Mouse (Mus musculus): ENCODE results near the gene Nt5c2. TPM values are rescaled to one million over a fixed set of nuclear protein-coding genes. Genes with fewer than 3 reads are reported as not detected.

Gene Nt5c2
- total RNA-seq (2017), result 93.0 and 138 TPM in 2 replicates

- 0 out of 4 replicates have a peak, but pooled peaks of 1 of the 2 experiments have one; percentile 19 for ATAC-seq (replicated peaks in 1 of 2; ENCODE audit: insufficient read depth in 1 of 2, low FRiP score in 2 of 2, low TSS enrichment in 1 of 2, low read depth in 1 of 2, poor library complexity in 2 of 2, severe bottlenecking in 2 of 2)
Measured at GRCm38 (mm10) chr19:47014447-47015381, at the start of gene Nt5c2, which contains the start of gene Ina. TSS of gene Nt5c2 (minus strand) at chr19:47015153. TSS of gene Ina (plus strand) at chr19:47014698.

- ATAC-seq (replicated peaks in 1 of 2; ENCODE audit: insufficient read depth in 1 of 2, low FRiP score in 2 of 2, low TSS enrichment in 1 of 2, low read depth in 1 of 2, poor library complexity in 2 of 2, severe bottlenecking in 2 of 2), result no peak
Measured at GRCm38 (mm10) chr19:47057684-47058083, 42.7 kb upstream of the Nt5c2 start.

GRCm38 (mm10) chr19:47053471-47053870, 38.5 kb upstream of the Nt5c2 start:
- no peak for ATAC-seq (replicated peaks in 1 of 2; ENCODE audit: insufficient read depth in 1 of 2, low FRiP score in 2 of 2, low TSS enrichment in 1 of 2, low read depth in 1 of 2, poor library complexity in 2 of 2, severe bottlenecking in 2 of 2)

GRCm38 (mm10) chr19:47052927-47053326, 38.0 kb upstream of the Nt5c2 start:
- no peak for ATAC-seq (replicated peaks in 1 of 2; ENCODE audit: insufficient read depth in 1 of 2, low FRiP score in 2 of 2, low TSS enrichment in 1 of 2, low read depth in 1 of 2, poor library complexity in 2 of 2, severe bottlenecking in 2 of 2)

- peak; percentile 86 to 87 for ATAC-seq (replicated peaks in 1 of 2; ENCODE audit: insufficient read depth in 1 of 2, low FRiP score in 2 of 2, low TSS enrichment in 1 of 2, low read depth in 1 of 2, poor library complexity in 2 of 2, severe bottlenecking in 2 of 2)
Measured at GRCm38 (mm10) chr19:47050271-47051032, 35.5 kb upstream of the Nt5c2 start, which contains the start of gene Pcgf6. TSS of gene Pcgf6 (minus strand) at chr19:47050906.

GRCm38 (mm10) chr19:47049840-47050239, 34.9 kb upstream of the Nt5c2 start:
- no peak for ATAC-seq (replicated peaks in 1 of 2; ENCODE audit: insufficient read depth in 1 of 2, low FRiP score in 2 of 2, low TSS enrichment in 1 of 2, low read depth in 1 of 2, poor library complexity in 2 of 2, severe bottlenecking in 2 of 2)

- ATAC-seq (replicated peaks in 1 of 2; ENCODE audit: insufficient read depth in 1 of 2, low FRiP score in 2 of 2, low TSS enrichment in 1 of 2, low read depth in 1 of 2, poor library complexity in 2 of 2, severe bottlenecking in 2 of 2), result no peak
Measured at GRCm38 (mm10) chr19:47049061-47049460, 34.1 kb upstream of the Nt5c2 start.

- no peak for ATAC-seq (replicated peaks in 1 of 2; ENCODE audit: insufficient read depth in 1 of 2, low FRiP score in 2 of 2, low TSS enrichment in 1 of 2, low read depth in 1 of 2, poor library complexity in 2 of 2, severe bottlenecking in 2 of 2)
Measured at GRCm38 (mm10) chr19:47047236-47047833, 32.4 kb upstream of the Nt5c2 start.

- ATAC-seq (replicated peaks in 1 of 2; ENCODE audit: insufficient read depth in 1 of 2, low FRiP score in 2 of 2, low TSS enrichment in 1 of 2, low read depth in 1 of 2, poor library complexity in 2 of 2, severe bottlenecking in 2 of 2), result no peak
Measured at GRCm38 (mm10) chr19:47046343-47046742, 31.4 kb upstream of the Nt5c2 start.

GRCm38 (mm10) chr19:47043608-47044007, 28.7 kb upstream of the Nt5c2 start:
- ATAC-seq (replicated peaks in 1 of 2; ENCODE audit: insufficient read depth in 1 of 2, low FRiP score in 2 of 2, low TSS enrichment in 1 of 2, low read depth in 1 of 2, poor library complexity in 2 of 2, severe bottlenecking in 2 of 2), result no peak; a peak in 1 of 4 replicates

GRCm38 (mm10) chr19:47040720-47041473, 25.9 kb upstream of the Nt5c2 start:
- no peak for ATAC-seq (replicated peaks in 1 of 2; ENCODE audit: insufficient read depth in 1 of 2, low FRiP score in 2 of 2, low TSS enrichment in 1 of 2, low read depth in 1 of 2, poor library complexity in 2 of 2, severe bottlenecking in 2 of 2)

GRCm38 (mm10) chr19:47036596-47036995, 21.6 kb upstream of the Nt5c2 start:
- ATAC-seq (replicated peaks in 1 of 2; ENCODE audit: insufficient read depth in 1 of 2, low FRiP score in 2 of 2, low TSS enrichment in 1 of 2, low read depth in 1 of 2, poor library complexity in 2 of 2, severe bottlenecking in 2 of 2), result no peak

- no peak for ATAC-seq (replicated peaks in 1 of 2; ENCODE audit: insufficient read depth in 1 of 2, low FRiP score in 2 of 2, low TSS enrichment in 1 of 2, low read depth in 1 of 2, poor library complexity in 2 of 2, severe bottlenecking in 2 of 2)
Measured at GRCm38 (mm10) chr19:47034916-47035315, 20.0 kb upstream of the Nt5c2 start.

- no peak for ATAC-seq (replicated peaks in 1 of 2; ENCODE audit: insufficient read depth in 1 of 2, low FRiP score in 2 of 2, low TSS enrichment in 1 of 2, low read depth in 1 of 2, poor library complexity in 2 of 2, severe bottlenecking in 2 of 2)
Measured at GRCm38 (mm10) chr19:47031770-47032169, 16.8 kb upstream of the Nt5c2 start.

GRCm38 (mm10) chr19:47029796-47030195, 14.8 kb upstream of the Nt5c2 start:
- ATAC-seq (replicated peaks in 1 of 2; ENCODE audit: insufficient read depth in 1 of 2, low FRiP score in 2 of 2, low TSS enrichment in 1 of 2, low read depth in 1 of 2, poor library complexity in 2 of 2, severe bottlenecking in 2 of 2), result no peak

- ATAC-seq (replicated peaks in 1 of 2; ENCODE audit: insufficient read depth in 1 of 2, low FRiP score in 2 of 2, low TSS enrichment in 1 of 2, low read depth in 1 of 2, poor library complexity in 2 of 2, severe bottlenecking in 2 of 2), result no peak
Measured at GRCm38 (mm10) chr19:47026513-47026912, 11.6 kb upstream of the Nt5c2 start.

- no peak for ATAC-seq (replicated peaks in 1 of 2; ENCODE audit: insufficient read depth in 1 of 2, low FRiP score in 2 of 2, low TSS enrichment in 1 of 2, low read depth in 1 of 2, poor library complexity in 2 of 2, severe bottlenecking in 2 of 2)
Measured at GRCm38 (mm10) chr19:47024954-47025353, 10.0 kb upstream of the Nt5c2 start.

All from hematopoietic stem cell, adult 5-6 weeks (primary cell).